Mouse (Mus musculus) embryonic facial prominence, embryonic 12.5 days (tissue): ENCODE measurements around the gene Chd9. TPM values are rescaled to one million over a fixed set of nuclear protein-coding genes. Genes with fewer than 3 reads are reported as not detected.
"Not testable (repeated sequence)": the region's sequence is repeated elsewhere in the genome, so short reads cannot be mapped to it uniquely, and the experiment has no call there.

ENCODE experiments used
- ATAC-seq: fragments of 200-750 bp; cut with Nextera tagmentation; 2 replicates; pipeline ENCODE4 v1.8.0; 2017; ENCODE audit not compliant: insufficient number of reproducible peaks, insufficient read depth, low FRiP score, low TSS enrichment
- H3K27ac ChIP-seq: fragments of 300-500 bp; sonication (generic); 2 replicates; pipeline ENCODE4 v1.5.1; 2016; ENCODE audit warnings: mild to moderate bottlenecking
- H3K27me3 ChIP-seq: fragments of 300-500 bp; sonication (generic); 2 replicates; pipeline ENCODE4 v1.6.1; 2016; ENCODE audit warnings: mild to moderate bottlenecking, moderate library complexity
- H3K36me3 ChIP-seq: fragments of 300-500 bp; sonication (generic); 2 replicates; pipeline ENCODE4 v1.6.1; 2016; ENCODE audit warnings: mild to moderate bottlenecking
- H3K4me1 ChIP-seq: fragments of 300-500 bp; sonication (generic); 2 replicates; pipeline ENCODE4 v1.6.1; 2016
- H3K4me2 ChIP-seq: fragments of 300-500 bp; sonication (generic); replicated peaks from 2 replicates; pipeline ENCODE4 v1.6.1; 2016; ENCODE audit warnings: mild to moderate bottlenecking, moderate library complexity
- H3K4me3 ChIP-seq: fragments of 300-500 bp; sonication (generic); 2 replicates; pipeline ENCODE4 v1.5.1; 2016; ENCODE audit warnings: mild to moderate bottlenecking
- H3K9ac ChIP-seq: fragments of 300-500 bp; sonication (generic); 2 replicates; pipeline ENCODE4 v1.6.1; 2016; ENCODE audit warnings: mild to moderate bottlenecking, moderate library complexity
- H3K9me3 ChIP-seq: fragments of 300-500 bp; sonication (generic); 2 replicates; pipeline ENCODE4 v1.6.1; 2016; ENCODE audit warnings: mild to moderate bottlenecking, moderate library complexity
- WGBS: fragments of 180-500 bp; shearing (Covaris S2); methylation state at CpG from one replicate; pipeline ENCODE4 v1.1.7; 2016; 5-methylcytosine and 5-hydroxymethylcytosine counted together
- polyA plus RNA-seq: library from polyadenylated mRNA; unstranded; fragments of >200 nt; fragmentation: Nextera tagmentation; extraction: Ambion mirVana; gene quantifications from 2 replicates; pipeline ENCODE4 v1.2.1, GENCODE M21; 2016

The Chd9 gene
- polyA plus RNA-seq, 1 experiment from 2014 or later = 65.3 TPM

DNA sequence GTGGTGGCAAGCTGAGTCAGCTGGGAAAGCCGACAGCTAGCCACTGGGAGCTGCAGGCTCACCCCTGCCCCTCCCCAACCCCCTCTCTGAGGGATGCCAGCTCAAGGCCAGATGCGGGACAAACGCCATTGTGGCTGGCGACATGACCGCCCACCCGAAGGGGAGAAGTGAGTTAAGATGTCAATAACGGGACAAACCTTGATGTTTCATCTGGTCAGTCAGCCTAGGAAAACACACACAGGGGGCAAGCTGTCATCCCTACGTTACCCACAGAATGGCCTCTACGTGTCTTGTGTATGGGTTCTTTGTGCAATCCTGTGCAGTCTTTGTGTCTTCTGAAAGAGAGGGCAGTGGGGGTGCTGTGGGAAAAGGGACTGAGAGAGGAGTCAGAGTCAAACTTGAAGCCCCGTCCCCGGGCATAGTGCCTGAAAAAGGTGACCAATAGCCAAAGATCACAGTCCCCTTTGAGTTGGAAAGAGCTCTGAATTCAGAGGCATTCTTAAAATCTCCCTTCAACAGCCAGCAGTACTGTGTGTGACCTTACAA, 49.4 kb downstream of the Chd9 start:
- no peaks in the 10 kb centered on the region for H3K9me3 ChIP-seq
- peak overlapping the region; percentile 76 for H3K4me2 ChIP-seq
- no peaks in the 10 kb centered on the region for H3K36me3 ChIP-seq
- peak overlapping the region; percentile 39 for H3K4me3 ChIP-seq
- H3K4me1 ChIP-seq = peaks cover 21% of the 10 kb centered on the region
- 4% methylated on average over 11 of the region's 11 CpGs for whole genome bisulfite sequencing
- peak overlapping the region; percentile 46 for H3K9ac ChIP-seq
- no peak for ATAC-seq
- H3K27ac ChIP-seq = peak overlapping the region; percentile 89
- no peaks in the 10 kb centered on the region for H3K27me3 ChIP-seq

DNA sequence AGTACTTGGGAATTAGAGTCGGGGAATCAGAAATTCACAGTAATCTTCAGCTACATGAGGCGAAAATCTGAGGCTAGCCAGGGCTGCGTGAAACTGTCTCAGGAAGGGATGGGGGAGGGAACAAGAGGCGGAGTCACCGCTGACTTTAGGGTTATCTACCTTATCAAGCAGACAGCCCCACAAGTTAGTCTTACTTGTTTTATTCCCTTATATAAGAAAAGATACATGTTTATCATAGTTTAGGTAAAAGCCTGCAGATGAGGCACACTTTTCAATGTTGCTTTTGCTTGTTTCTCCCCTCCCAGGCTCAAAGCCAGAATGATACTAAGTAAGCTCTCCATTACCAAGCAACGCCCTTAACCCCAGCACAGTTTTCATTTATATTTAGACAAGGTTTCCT, 50.4 kb downstream of the Chd9 start:
- Histone ChIP-seq H3K36me3 (no peaks in the 10 kb centered on the region), H3K4me1 (peaks cover 21% of the 10 kb centered on the region), H3K4me3 (no peak overlapping the region), H3K27ac (no peak overlapping the region), H3K9ac (no peak overlapping the region), H3K4me2 (no peak overlapping the region), H3K27me3 (no peaks in the 10 kb centered on the region), H3K9me3 (no peaks in the 10 kb centered on the region)
- ATAC-seq = no peak
- WGBS = 74% methylated on average over 6 of the region's 6 CpGs

DNA sequence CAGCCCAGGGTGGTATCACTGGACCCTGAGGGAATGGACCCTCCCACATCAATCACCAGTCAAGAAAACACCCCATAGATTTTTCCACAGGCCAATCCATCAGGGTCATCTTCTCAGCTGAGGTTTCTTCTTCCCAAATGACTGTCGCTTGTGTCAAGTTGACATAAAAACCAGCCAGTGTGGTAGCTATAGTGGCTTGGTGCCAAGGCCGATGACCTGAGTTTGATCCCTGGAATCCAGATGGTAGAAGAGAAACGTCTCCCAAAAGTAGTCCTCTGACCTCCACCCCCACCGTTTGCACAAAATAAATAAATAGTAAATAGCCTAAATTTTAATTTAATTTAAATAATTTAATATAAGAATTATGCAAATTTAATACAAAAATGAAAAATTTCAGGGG, 51.9 kb downstream of the Chd9 start:
- H3K27ac ChIP-seq = no peak overlapping the region
- WGBS = 70% methylated on average over 4 of the region's 4 CpGs
- no peak for ATAC-seq
- H3K4me1 ChIP-seq = peaks cover 21% of the 10 kb centered on the region
- H3K9me3 ChIP-seq = no peaks in the 10 kb centered on the region
- no peak overlapping the region for H3K9ac ChIP-seq
- no peaks in the 10 kb centered on the region for H3K36me3 ChIP-seq
- no peaks in the 10 kb centered on the region for H3K27me3 ChIP-seq
- no peak overlapping the region for H3K4me3 ChIP-seq
- no peak overlapping the region for H3K4me2 ChIP-seq

DNA sequence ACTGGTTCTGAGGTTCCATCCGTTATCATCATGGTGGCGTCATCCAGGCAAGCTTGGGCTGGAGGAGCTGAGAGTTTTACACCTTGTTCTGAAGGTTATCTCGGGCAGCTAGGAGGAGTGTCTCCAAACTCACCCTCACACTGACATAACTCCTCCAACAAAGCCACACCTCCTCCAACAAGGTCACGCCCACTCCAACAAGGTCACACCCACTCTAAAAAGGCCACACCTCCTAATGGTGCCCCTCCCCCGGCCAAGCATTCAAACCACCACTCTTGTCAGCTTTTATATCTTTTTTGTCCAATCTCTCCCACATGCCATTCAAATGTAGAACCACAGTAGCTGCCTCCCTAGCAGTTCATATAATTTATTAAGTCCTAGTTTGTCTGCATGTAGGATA, 53.0 kb downstream of the Chd9 start:
- Histone ChIP-seq H3K36me3 (no peaks in the 10 kb centered on the region), H3K4me3 (no peak overlapping the region), H3K27ac (no peak overlapping the region), H3K27me3 (no peaks in the 10 kb centered on the region), H3K4me2 (no peak overlapping the region), H3K4me1 (peaks cover 17% of the 10 kb centered on the region), H3K9ac (no peak overlapping the region), H3K9me3 (no peaks in the 10 kb centered on the region)
- 85% methylated on average over 5 of the region's 5 CpGs for WGBS
- no peak for ATAC-seq

DNA sequence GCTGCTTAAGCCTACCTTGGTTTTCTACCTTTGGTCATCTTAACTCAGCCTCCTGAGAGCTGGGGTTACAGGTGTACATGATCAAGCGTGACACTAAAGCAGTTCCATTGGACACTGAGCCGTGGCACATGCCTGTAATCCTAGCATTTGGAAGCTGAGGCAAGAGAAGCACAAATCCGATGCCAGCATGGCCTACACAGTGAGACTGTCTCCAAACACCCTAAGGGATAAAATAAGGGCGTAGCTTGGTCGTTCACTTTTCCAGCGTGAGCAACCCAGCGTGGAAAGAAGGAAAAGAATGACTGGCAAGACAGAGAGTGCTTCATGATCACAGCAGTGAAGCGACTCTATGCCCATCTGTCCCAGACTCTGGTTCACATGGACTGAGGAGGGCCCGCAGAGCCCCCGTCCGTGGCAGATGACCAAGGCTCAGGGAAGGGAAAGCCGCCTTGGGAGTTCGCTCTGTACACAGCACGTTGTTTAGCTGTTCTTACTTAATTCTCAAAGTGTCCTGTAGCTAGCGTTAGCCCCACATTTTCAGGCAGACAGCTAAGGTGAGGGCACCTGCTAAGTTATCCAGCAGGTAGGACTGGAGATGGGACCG, 54.0 kb downstream of the Chd9 start:
- H3K9me3 ChIP-seq = no peaks in the 10 kb centered on the region
- H3K36me3 ChIP-seq = no peaks in the 10 kb centered on the region
- H3K4me3 ChIP-seq = no peak overlapping the region
- H3K27me3 ChIP-seq = no peaks in the 10 kb centered on the region
- no peak for ATAC-seq
- H3K27ac ChIP-seq = no peak overlapping the region
- peaks cover 7% of the 10 kb centered on the region for H3K4me1 ChIP-seq
- WGBS = 85% methylated on average over 16 of the region's 16 CpGs
- no peak overlapping the region for H3K9ac ChIP-seq
- no peak overlapping the region for H3K4me2 ChIP-seq

DNA sequence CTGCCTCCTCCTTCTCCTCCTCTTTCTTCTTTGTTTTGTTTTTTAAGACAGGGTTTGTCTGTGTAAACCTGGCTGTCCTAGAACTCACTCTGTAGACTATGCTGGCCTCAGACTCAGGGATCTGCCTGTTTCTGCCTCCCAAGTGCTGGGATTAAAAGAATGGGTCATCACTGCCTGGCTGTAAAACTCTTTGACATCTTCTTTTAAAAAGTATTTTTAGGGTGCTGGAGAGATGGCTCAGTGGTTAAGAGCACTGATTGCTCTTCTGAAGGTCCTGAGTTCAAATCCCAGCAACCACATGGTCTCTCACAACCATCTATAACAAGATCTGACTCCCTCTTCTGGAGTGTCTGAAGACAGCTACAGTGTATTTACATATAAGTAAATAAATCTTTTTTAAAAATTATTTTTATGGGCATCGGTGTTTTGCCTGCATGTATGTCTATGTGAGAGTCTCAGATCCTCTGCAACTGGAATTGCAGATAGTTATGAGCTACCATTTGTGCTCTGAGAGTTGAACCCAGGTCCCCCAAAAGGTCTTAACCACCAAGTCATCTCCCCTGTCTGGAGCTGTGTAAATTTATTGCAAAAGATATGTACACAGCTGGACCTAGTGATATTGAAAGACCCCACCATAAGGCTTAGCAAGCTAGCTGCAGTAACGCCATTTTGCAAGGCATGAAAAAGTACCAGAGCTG, 57.7 kb downstream of the Chd9 start:
- ATAC-seq = no peak
- Histone ChIP-seq H3K4me3 (no peak overlapping the region), H3K36me3 (no peaks in the 10 kb centered on the region), H3K9me3 (no peaks in the 10 kb centered on the region), H3K4me2 (no peak overlapping the region; the same call in 1 of the 2 replicates), H3K4me1 (no peaks in the 10 kb centered on the region), H3K27ac (no peak overlapping the region), H3K27me3 (no peaks in the 10 kb centered on the region), H3K9ac (no peak overlapping the region)
- WGBS = 81% methylated on average over 2 of the region's 2 CpGs

DNA sequence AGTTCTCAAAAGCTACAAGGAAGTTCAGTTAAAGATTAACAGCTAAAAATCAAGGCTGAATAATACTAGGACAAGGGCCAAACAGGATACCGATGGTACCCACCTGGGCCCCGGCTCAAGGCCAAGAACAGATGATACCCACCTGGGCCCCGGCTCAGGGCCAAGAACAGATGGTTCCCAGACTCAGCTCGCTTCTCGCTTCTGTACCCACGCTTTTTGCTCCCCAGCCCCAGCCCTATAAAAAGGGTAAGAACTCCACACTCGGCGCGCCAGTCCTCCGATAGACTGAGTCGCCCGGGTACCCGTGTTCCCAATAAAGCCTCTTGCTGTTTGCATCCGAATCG, 58.2 kb downstream of the Chd9 start:
- not testable (repeated sequence) for H3K4me2 ChIP-seq, H3K27ac ChIP-seq, H3K36me3 ChIP-seq, H3K4me1 ChIP-seq, H3K9ac ChIP-seq, H3K9me3 ChIP-seq, H3K4me3 ChIP-seq, ATAC-seq, H3K27me3 ChIP-seq
- no CpG with 5 or more reads among the region's 15 CpGs for WGBS

DNA sequence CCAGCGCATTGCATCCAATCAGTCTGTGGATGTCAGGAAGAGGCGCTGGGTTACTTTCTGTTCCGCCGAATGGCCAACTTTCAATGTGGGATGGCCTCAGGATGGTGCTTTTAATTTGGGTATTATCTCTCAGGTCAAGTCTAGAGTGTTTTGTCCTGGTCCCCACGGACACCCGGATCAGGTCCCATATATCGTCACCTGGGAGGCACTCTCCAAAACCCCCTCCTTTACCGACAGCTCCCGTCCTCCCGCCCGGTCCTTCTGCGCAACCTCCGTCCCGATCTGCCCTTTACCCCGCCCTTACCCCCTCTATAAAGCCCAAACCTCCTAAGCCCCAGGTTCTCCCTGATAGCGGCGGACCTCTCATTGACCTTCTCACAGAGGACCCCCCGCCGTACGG, 59.2 kb downstream of the Chd9 start:
- H3K36me3 ChIP-seq, H3K9ac ChIP-seq, H3K4me2 ChIP-seq, H3K4me1 ChIP-seq, H3K9me3 ChIP-seq, H3K27me3 ChIP-seq, ATAC-seq, H3K27ac ChIP-seq: not testable (repeated sequence)
- WGBS = no CpG with 5 or more reads among the region's 20 CpGs
- peak overlapping the region; percentile 35 for H3K4me3 ChIP-seq

DNA sequence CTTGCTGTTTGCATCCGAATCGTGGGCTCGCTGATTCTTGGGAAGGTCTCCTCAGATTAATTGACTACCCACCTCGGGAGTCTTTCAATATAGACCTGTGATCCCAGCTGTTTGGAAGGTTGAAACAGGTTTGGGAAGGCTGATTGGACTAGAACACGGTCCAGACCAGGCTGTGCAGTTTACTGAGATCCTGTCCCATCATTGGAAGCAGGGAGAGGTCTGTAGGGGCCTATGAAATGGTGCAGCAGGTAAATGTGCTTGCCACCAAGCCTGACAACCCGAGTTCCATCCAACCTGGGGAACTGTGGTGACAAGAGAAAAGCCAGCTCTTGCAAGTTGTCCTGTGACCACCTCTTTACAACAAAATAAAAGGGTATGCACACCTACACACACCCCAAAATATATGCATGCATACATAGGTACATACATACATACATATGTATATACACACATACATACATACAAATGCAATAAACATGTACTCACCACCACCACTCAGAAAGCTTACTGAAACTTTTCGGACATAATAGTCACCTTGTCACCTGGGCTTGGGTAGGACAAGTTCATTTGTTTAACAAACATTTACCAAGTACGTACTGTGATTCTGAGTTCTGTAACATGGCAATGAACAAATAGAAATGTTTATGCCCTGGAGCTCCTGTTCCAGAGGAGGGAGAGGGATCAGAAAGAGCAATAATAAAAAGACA, 63.9 kb downstream of the Chd9 start:
- H3K9ac ChIP-seq = no peak overlapping the region
- peaks cover 3% of the 10 kb centered on the region; the same call in 1 of the 2 replicates for H3K36me3 ChIP-seq
- no peaks in the 10 kb centered on the region for H3K9me3 ChIP-seq
- 92% methylated on average over 8 of the region's 8 CpGs for WGBS
- H3K4me3 ChIP-seq = no peak overlapping the region
- H3K4me1 ChIP-seq = peaks cover 16% of the 10 kb centered on the region
- H3K27ac ChIP-seq = no peak overlapping the region
- no peak overlapping the region for H3K4me2 ChIP-seq
- H3K27me3 ChIP-seq = no peaks in the 10 kb centered on the region
- no peak for ATAC-seq

DNA sequence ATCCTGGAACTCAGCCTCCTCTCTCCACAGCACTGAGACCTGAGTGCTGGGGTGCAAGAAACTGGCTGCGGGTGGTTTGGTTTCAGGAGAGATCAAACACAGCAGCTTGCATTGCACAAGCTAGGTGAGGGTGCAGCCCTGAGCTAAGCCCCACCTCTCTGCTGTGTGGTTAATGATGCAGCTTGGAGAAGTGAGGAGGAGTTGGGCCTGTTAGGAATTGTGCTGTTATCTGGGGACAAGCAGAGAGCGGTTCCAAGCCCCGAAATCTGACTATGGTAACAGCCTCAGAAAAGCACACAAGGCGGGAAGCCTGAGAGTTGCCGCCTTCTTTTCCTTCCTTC, 64.4 kb downstream of the Chd9 start:
- ATAC-seq = no peak
- Histone ChIP-seq H3K4me1 (peaks cover 16% of the 10 kb centered on the region), H3K27me3 (no peaks in the 10 kb centered on the region), H3K4me2 (no peak overlapping the region), H3K9me3 (no peaks in the 10 kb centered on the region), H3K36me3 (peaks cover 3% of the 10 kb centered on the region; the same call in 1 of the 2 replicates), H3K27ac (no peak overlapping the region), H3K9ac (no peak overlapping the region), H3K4me3 (no peak overlapping the region)
- 89% methylated on average over 5 of the region's 5 CpGs for WGBS

DNA sequence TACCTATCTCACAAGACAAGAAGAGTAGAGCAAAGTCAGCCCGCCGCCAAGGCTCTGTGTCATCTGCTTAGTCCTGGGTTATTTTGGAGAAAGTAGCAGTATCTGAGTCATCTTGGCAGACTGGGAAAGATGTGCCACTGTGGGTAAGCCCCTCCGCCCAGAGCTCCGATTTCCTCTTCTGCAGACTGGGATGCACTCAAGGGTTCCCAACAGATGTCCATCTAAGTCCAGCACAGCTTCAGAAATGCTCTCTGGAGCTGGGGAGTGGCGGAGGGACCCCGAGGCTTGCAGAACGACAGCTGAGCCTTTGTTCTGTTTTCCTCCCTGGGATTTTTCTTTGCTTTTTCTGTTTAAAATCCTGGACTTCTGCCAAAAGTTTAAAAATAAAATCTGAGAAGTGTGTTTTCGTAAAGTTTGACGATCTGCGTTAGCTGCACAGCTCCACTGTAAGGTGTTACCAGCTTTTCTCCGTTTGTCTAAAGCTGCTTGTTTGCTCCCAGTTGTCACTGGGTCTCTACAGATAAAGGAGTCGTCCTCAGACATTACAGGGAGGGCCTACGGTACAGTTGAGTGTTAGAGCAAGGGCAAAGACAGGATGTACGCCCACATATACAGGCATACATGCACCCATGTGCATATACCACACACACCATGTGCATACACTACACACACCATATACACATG, 66.2 kb downstream of the Chd9 start:
- no peak overlapping the region for H3K9ac ChIP-seq

More for the DNA sequence above, 66.2 kb downstream of the Chd9 start:
- peaks cover 23% of the 10 kb centered on the region for H3K4me1 ChIP-seq
- 0 out of 2 replicates have a peak overlapping the region, but pooled peaks have one; percentile 0 for H3K4me2 ChIP-seq
- no peak overlapping the region for H3K4me3 ChIP-seq
- peak; percentile 52; the same call in 1 of the 2 replicates for ATAC-seq
- 52% methylated on average over 14 of the region's 14 CpGs for WGBS
- H3K27ac ChIP-seq = peak overlapping the region; percentile 79
- no peaks in the 10 kb centered on the region for H3K9me3 ChIP-seq
- H3K36me3 ChIP-seq = peaks cover 3% of the 10 kb centered on the region; the same call in 1 of the 2 replicates
- H3K27me3 ChIP-seq = no peaks in the 10 kb centered on the region
